Mouse (Mus musculus): ENCODE measurements at regions not wholly inside any gene's neighbourhood (a gene's known extent, or its start where the extent isn't known, plus 50 kb on each side); places are given as distances from the start of the nearest gene placed in this dataset.

- H3K9ac ChIP-seq = no peak overlapping the region
- no peak overlapping the region for H3K27ac ChIP-seq (ENCODE audit: low read depth, low read length)
- 82% methylated on average over 10 of the region's 10 CpGs for WGBS
- no peak overlapping the region for H3K4me3 ChIP-seq (ENCODE audit: low read depth, low read length)
- ATAC-seq (peak; percentile 36; the same call in 1 of the 2 replicates), DNase-seq (no peak)
- 0 out of 2 replicates have a peak, but pooled peaks cover 4% of the 10 kb centered on the region for H3K4me1 ChIP-seq (ENCODE audit: insufficient read depth)
- TF ChIP-seq CTCF (IDR thresholded peaks at IDR 0.05; ENCODE audit: low read depth) = no peak
- H3K4me2 ChIP-seq (ENCODE audit: low read depth) = no peak overlapping the region
- H3K27me3 ChIP-seq (ENCODE audit: insufficient read depth, low read length) = no peaks in the 10 kb centered on the region
- no peaks in the 10 kb centered on the region for H3K9me3 ChIP-seq (ENCODE audit: low read length)
- no peaks in the 10 kb centered on the region for H3K36me3 ChIP-seq (ENCODE audit: insufficient read depth)
Observed at GRCm38 (mm10) chr7:73310056-73310455, 65.3 kb upstream of the Rgma start.

GRCm38 (mm10) chr7:73310581-73311136 is 64.7 kb upstream of the Rgma start:
- Histone ChIP-seq H3K4me2 (ENCODE audit: low read depth) (no peak overlapping the region), H3K4me1 (ENCODE audit: insufficient read depth) (no peaks in the 10 kb centered on the region), H3K27me3 (ENCODE audit: insufficient read depth, low read length) (no peaks in the 10 kb centered on the region), H3K27ac (ENCODE audit: low read depth, low read length) (no peak overlapping the region), H3K9ac (no peak overlapping the region), H3K4me3 (ENCODE audit: low read depth, low read length) (no peak overlapping the region), H3K9me3 (ENCODE audit: low read length) (no peaks in the 10 kb centered on the region), H3K36me3 (ENCODE audit: insufficient read depth) (no peaks in the 10 kb centered on the region)
- ATAC-seq (no peak), DNase-seq (no peak)
- TF ChIP-seq CTCF (IDR thresholded peaks at IDR 0.05; ENCODE audit: low read depth) = no peak
- 99% methylated on average over 15 of the region's 15 CpGs for WGBS

GRCm38 (mm10) chr7:73315555-73315954 is 59.8 kb upstream of the Rgma start:
- Histone ChIP-seq H3K27ac (ENCODE audit: low read depth, low read length) (no peak overlapping the region), H3K36me3 (ENCODE audit: insufficient read depth) (no peaks in the 10 kb centered on the region), H3K4me2 (ENCODE audit: low read depth) (no peak overlapping the region), H3K9ac (no peak overlapping the region), H3K9me3 (ENCODE audit: low read length) (no peaks in the 10 kb centered on the region), H3K4me3 (ENCODE audit: low read depth, low read length) (no peak overlapping the region), H3K4me1 (ENCODE audit: insufficient read depth) (no peaks in the 10 kb centered on the region), H3K27me3 (ENCODE audit: insufficient read depth, low read length) (no peaks in the 10 kb centered on the region)
- no peak for TF ChIP-seq CTCF (IDR thresholded peaks at IDR 0.05; ENCODE audit: low read depth)
- DNase-seq = no peak
- no peak for ATAC-seq
- 81% methylated on average over 3 of the region's 3 CpGs for WGBS

GRCm38 (mm10) chr7:73317574-73317973 is 57.7 kb upstream of the Rgma start:
- Histone ChIP-seq H3K4me1 (ENCODE audit: insufficient read depth) (no peaks in the 10 kb centered on the region), H3K27me3 (ENCODE audit: insufficient read depth, low read length) (no peaks in the 10 kb centered on the region)

GRCm38 (mm10) chr7:73319004-73319403 is 56.3 kb upstream of the Rgma start:
- H3K9ac ChIP-seq = no peak overlapping the region
- no peaks in the 10 kb centered on the region for H3K9me3 ChIP-seq (ENCODE audit: low read length)
- H3K27ac ChIP-seq (ENCODE audit: low read depth, low read length) = no peak overlapping the region
- no peaks in the 10 kb centered on the region for H3K4me1 ChIP-seq (ENCODE audit: insufficient read depth)
- no peaks in the 10 kb centered on the region for H3K27me3 ChIP-seq (ENCODE audit: insufficient read depth, low read length)
- ATAC-seq (no peak), DNase-seq (no peak)
- H3K36me3 ChIP-seq (ENCODE audit: insufficient read depth) = no peaks in the 10 kb centered on the region
- no peak overlapping the region for H3K4me3 ChIP-seq (ENCODE audit: low read depth, low read length)
- 97% methylated on average over 6 of the region's 6 CpGs for WGBS
- no peak overlapping the region for H3K4me2 ChIP-seq (ENCODE audit: low read depth)
- TF ChIP-seq CTCF (IDR thresholded peaks at IDR 0.05; ENCODE audit: low read depth) = no peak

More at GRCm38 (mm10) chr7:73317574-73317973, 57.7 kb upstream of the Rgma start:
- no peak for ATAC-seq
- H3K36me3 ChIP-seq (ENCODE audit: insufficient read depth) = no peaks in the 10 kb centered on the region
- H3K9ac ChIP-seq = no peak overlapping the region
- no peak overlapping the region for H3K4me2 ChIP-seq (ENCODE audit: low read depth)
- WGBS = 95% methylated on average over 4 of the region's 4 CpGs
- H3K4me3 ChIP-seq (ENCODE audit: low read depth, low read length) = no peak overlapping the region
- TF ChIP-seq CTCF (IDR thresholded peaks at IDR 0.05; ENCODE audit: low read depth) = no peak
- DNase-seq = no peak
- no peak overlapping the region for H3K27ac ChIP-seq (ENCODE audit: low read depth, low read length)
- H3K9me3 ChIP-seq (ENCODE audit: low read length) = no peaks in the 10 kb centered on the region

- TF ChIP-seq CTCF (IDR thresholded peaks at IDR 0.05; ENCODE audit: low read depth) = no peak
- Histone ChIP-seq H3K4me1 (ENCODE audit: insufficient read depth) (no peaks in the 10 kb centered on the region), H3K4me3 (ENCODE audit: low read depth, low read length) (no peak overlapping the region), H3K4me2 (ENCODE audit: low read depth) (no peak overlapping the region), H3K9me3 (ENCODE audit: low read length) (no peaks in the 10 kb centered on the region), H3K9ac (no peak overlapping the region), H3K36me3 (ENCODE audit: insufficient read depth) (no peaks in the 10 kb centered on the region), H3K27me3 (ENCODE audit: insufficient read depth, low read length) (no peaks in the 10 kb centered on the region), H3K27ac (ENCODE audit: low read depth, low read length) (no peak overlapping the region)
- WGBS = 58% methylated on average over 7 of the region's 7 CpGs
- ATAC-seq = no peak
- no peak for DNase-seq
Observed at GRCm38 (mm10) chr7:73319994-73320393, 55.3 kb upstream of the Rgma start.

GRCm38 (mm10) chr7:73322466-73323151 is 52.7 kb upstream of the Rgma start:
- H3K27me3 ChIP-seq (ENCODE audit: insufficient read depth, low read length) = no peaks in the 10 kb centered on the region
- TF ChIP-seq CTCF (IDR thresholded peaks at IDR 0.05; ENCODE audit: low read depth) = no peak
- no peak for ATAC-seq
- no peak overlapping the region for H3K9ac ChIP-seq
- H3K4me3 ChIP-seq (ENCODE audit: low read depth, low read length) = no peak overlapping the region
- H3K27ac ChIP-seq (ENCODE audit: low read depth, low read length) = no peak overlapping the region
- H3K9me3 ChIP-seq (ENCODE audit: low read length) = no peaks in the 10 kb centered on the region
- H3K4me2 ChIP-seq (ENCODE audit: low read depth) = no peak overlapping the region
- H3K4me1 ChIP-seq (ENCODE audit: insufficient read depth) = no peaks in the 10 kb centered on the region
- WGBS = 72% methylated on average over 8 of the region's 8 CpGs
- H3K36me3 ChIP-seq (ENCODE audit: insufficient read depth) = no peaks in the 10 kb centered on the region
- DNase-seq = no peak
